Mouse (Mus musculus) myocyte (in vitro differentiated cells): ENCODE measurements around the gene Cnfn. TPM values are rescaled to one million over a fixed set of nuclear protein-coding genes. Genes with fewer than 3 reads are reported as not detected.

Experiments
- H3K27me3 ChIP-seq: one replicate; pipeline ENCODE4 v1.6.1; 2011; ENCODE audit not compliant: control insufficient read depth, insufficient read depth, insufficient read length
- H3K36me3 ChIP-seq: one replicate; pipeline ENCODE4 v1.6.1; 2011; ENCODE audit not compliant: control insufficient read depth, insufficient read depth
- H3K4me2 ChIP-seq: one replicate; pipeline ENCODE4 v1.6.1; 2011; ENCODE audit warnings: low read depth, control low read depth
- H3K4me3 ChIP-seq: one replicate; pipeline ENCODE4 v1.5.1; 2011; ENCODE audit warnings: mild to moderate bottlenecking, control low read depth, moderate library complexity
- H3K79me2 ChIP-seq: one replicate; pipeline ENCODE4 v1.6.1; 2011; ENCODE audit not compliant: control insufficient read depth, insufficient read depth
- H3ac ChIP-seq: one replicate; pipeline ENCODE4 v1.6.1; 2011; ENCODE audit not compliant: control insufficient read depth, insufficient read length
- CEBPB ChIP-seq: IDR thresholded peaks from 2 replicates; pipeline ENCODE4 v1.6.1; 2011; ENCODE audit warnings: mild to moderate bottlenecking, moderate library complexity; ENCODE audit not compliant: poor library complexity, insufficient read depth, severe bottlenecking
- E2F4 ChIP-seq: IDR thresholded peaks from one replicate; pipeline ENCODE4 v1.6.1; 2011; ENCODE audit warnings: mild to moderate bottlenecking, control low read depth, moderate library complexity; ENCODE audit not compliant: insufficient read depth
- MAX ChIP-seq: IDR thresholded peaks from one replicate; pipeline ENCODE4 v1.6.1; 2011; ENCODE audit warnings: low read depth, mild to moderate bottlenecking, control low read depth
- MYOD1 ChIP-seq, 3 experiments: IDR thresholded peaks; one replicate each; pipeline ENCODE4 v1.6.1; 2011; ENCODE audit warnings: control low read depth in 2 of 3, low read depth in 2 of 3, mild to moderate bottlenecking in 2 of 3, moderate library complexity in 1 of 3; ENCODE audit not compliant: insufficient read length in 2 of 3, control insufficient read depth in 1 of 3
- MYOG ChIP-seq, 3 experiments: IDR thresholded peaks; one replicate each; pipeline ENCODE4 v1.6.1; 2011; ENCODE audit warnings: control low read depth in 2 of 3, low read depth in 2 of 3, mild to moderate bottlenecking in 2 of 3; ENCODE audit not compliant: insufficient read length in 2 of 3, control insufficient read depth in 1 of 3, insufficient read depth in 1 of 3
- POLR2A ChIP-seq: IDR thresholded peaks from one replicate; pipeline ENCODE4 v1.6.1; 2011; ENCODE audit warnings: low read depth, mild to moderate bottlenecking, control low read depth, moderate library complexity; ENCODE audit not compliant: insufficient read length
- POLR2AphosphoS2 ChIP-seq: IDR thresholded peaks from one replicate; pipeline ENCODE4 v1.6.1; 2011; ENCODE audit warnings: low read depth, control low read depth; ENCODE audit not compliant: insufficient read length
- REST ChIP-seq: IDR thresholded peaks from one replicate; pipeline ENCODE4 v1.6.1; 2011; ENCODE audit warnings: mild to moderate bottlenecking, control low read depth, moderate library complexity; ENCODE audit not compliant: insufficient read depth, insufficient read length
- SRF ChIP-seq: IDR thresholded peaks from one replicate; pipeline ENCODE4 v1.6.1; 2011; ENCODE audit warnings: low read depth; ENCODE audit not compliant: control insufficient read depth, insufficient read length
- TCF12 ChIP-seq: IDR thresholded peaks from one replicate; pipeline ENCODE4 v1.6.1; 2011; ENCODE audit warnings: mild to moderate bottlenecking, control low read depth; ENCODE audit not compliant: poor library complexity, insufficient read depth, severe bottlenecking
- TCF3 ChIP-seq: IDR thresholded peaks from one replicate; pipeline ENCODE4 v1.6.1; 2011; ENCODE audit warnings: low read depth, control low read depth; ENCODE audit not compliant: insufficient read length
- USF1 ChIP-seq: IDR thresholded peaks from one replicate; pipeline ENCODE4 v1.6.1; 2011; ENCODE audit warnings: low read depth, mild to moderate bottlenecking, control low read depth, moderate library complexity
- polyA plus RNA-seq: library from polyadenylated mRNA; unstranded; fragments of >200 nt; fragmentation: generic; extraction: Trizol; gene quantifications from one replicate; pipeline ENCODE4 v1.2.1, GENCODE M21; 2012; ENCODE audit warnings: missing spikeins

The Cnfn gene
- polyA plus RNA-seq, 1 experiment, result not detected

GRCm38 (mm10) chr7:25363151-25363550 lies 6.4 kb downstream of the Cnfn start:
- no peak for TF ChIP-seq USF1
- Histone ChIP-seq H3K79me2 (no peaks in the 10 kb centered on the region), H3K27me3 (peaks cover 6% of the 10 kb centered on the region), H3ac (no peak overlapping the region), H3K4me3 (no peak overlapping the region), H3K36me3 (no peaks in the 10 kb centered on the region), H3K4me2 (no peak overlapping the region)

- Histone ChIP-seq H3K4me2 (no peak overlapping the region), H3K79me2 (no peaks in the 10 kb centered on the region)
Measured at GRCm38 (mm10) chr7:25358721-25359206, 10.8 kb downstream of the Cnfn start.

GRCm38 (mm10) chr7:25348861-25349260 lies 20.7 kb downstream of the Cnfn start:
- no peaks in the 10 kb centered on the region for H3K27me3 ChIP-seq
- H3K79me2 ChIP-seq, result no peaks in the 10 kb centered on the region
- no peak for TF ChIP-seq POLR2A
- no peak for TF ChIP-seq CEBPB
- no peak for TF ChIP-seq POLR2AphosphoS2
- no peak for TF ChIP-seq MYOG (IDR thresholded peaks at IDR 0.05; ENCODE audit: control insufficient read depth in 1 of 3, insufficient read depth in 1 of 3, insufficient read length in 2 of 3, low read depth in 2 of 3)
- no peak for TF ChIP-seq MAX
- TF ChIP-seq USF1, result no peak
- TF ChIP-seq TCF12, result no peak
- no peak for TF ChIP-seq TCF3
- TF ChIP-seq E2F4, result no peak
- no peak for TF ChIP-seq REST
- no peak overlapping the region for H3ac ChIP-seq
- peaks cover 6% of the 10 kb centered on the region for H3K36me3 ChIP-seq
- H3K4me3 ChIP-seq, result no peak overlapping the region
- no peak overlapping the region for H3K4me2 ChIP-seq

More at GRCm38 (mm10) chr7:25358721-25359206, 10.8 kb downstream of the Cnfn start:
- no peak overlapping the region for H3K4me3 ChIP-seq
- no peaks in the 10 kb centered on the region for H3K27me3 ChIP-seq
- no peak for TF ChIP-seq MYOD1 (IDR thresholded peaks at IDR 0.05; ENCODE audit: control insufficient read depth in 1 of 3, insufficient read length in 2 of 3, low read depth in 2 of 3)
- no peak for TF ChIP-seq USF1
- no peak for TF ChIP-seq MYOG (IDR thresholded peaks at IDR 0.05; ENCODE audit: control insufficient read depth in 1 of 3, insufficient read depth in 1 of 3, insufficient read length in 2 of 3, low read depth in 2 of 3)
- H3K36me3 ChIP-seq, result no peaks in the 10 kb centered on the region
- no peak overlapping the region for H3ac ChIP-seq

GRCm38 (mm10) chr7:25341000-25341784 lies 28.3 kb downstream of the Cnfn start:
- H3ac ChIP-seq, result no peak overlapping the region
- peaks cover 3% of the 10 kb centered on the region for H3K36me3 ChIP-seq
- no peak overlapping the region for H3K4me2 ChIP-seq
- no peaks in the 10 kb centered on the region for H3K27me3 ChIP-seq
- no peaks in the 10 kb centered on the region for H3K79me2 ChIP-seq
- no peak overlapping the region for H3K4me3 ChIP-seq
- TF ChIP-seq USF1 (no peak), TCF12 (no peak), POLR2AphosphoS2 (no peak), TCF3 (no peak), POLR2A (no peak), MYOG (IDR thresholded peaks at IDR 0.05; ENCODE audit: control insufficient read depth in 1 of 3, insufficient read depth in 1 of 3, insufficient read length in 2 of 3, low read depth in 2 of 3) (no peak), REST (no peak), E2F4 (no peak), CEBPB (no peak), SRF (no peak), MYOD1 (IDR thresholded peaks at IDR 0.05; ENCODE audit: control insufficient read depth in 1 of 3, insufficient read length in 2 of 3, low read depth in 2 of 3) (no peak), MAX (no peak)

GRCm38 (mm10) chr7:25339329-25339728 lies 30.2 kb downstream of the Cnfn start:
- H3K4me3 ChIP-seq, result no peak overlapping the region
- no peaks in the 10 kb centered on the region for H3K27me3 ChIP-seq
- TF ChIP-seq USF1 (no peak), MYOD1 (IDR thresholded peaks at IDR 0.05; ENCODE audit: control insufficient read depth in 1 of 3, insufficient read length in 2 of 3, low read depth in 2 of 3) (no peak), SRF (no peak), E2F4 (no peak), TCF3 (no peak), CEBPB (no peak)
- H3K36me3 ChIP-seq, result peaks cover 3% of the 10 kb centered on the region
- no peak overlapping the region for H3ac ChIP-seq
- H3K79me2 ChIP-seq, result no peaks in the 10 kb centered on the region
- H3K4me2 ChIP-seq, result no peak overlapping the region
